Mouse (Mus musculus) lung, adult 2 months (tissue): ENCODE measurements around the gene Hypk.
A peak's percentile ranks its signal among the peaks of the same experiment; 100 is the strongest.

ENCODE experiments used
- CTCF ChIP-seq: fragments of 200-500 bp; IDR thresholded peaks from 2 replicates; pipeline ENCODE4 v1.5.1; 2011; ENCODE audit warnings: mild to moderate bottlenecking, low read length, control low read depth; ENCODE audit not compliant: insufficient read depth
- POLR2A ChIP-seq: fragments of 200-500 bp; IDR thresholded peaks from 2 replicates; pipeline ENCODE4 v1.6.1; 2011; ENCODE audit warnings: low read depth, mild to moderate bottlenecking, control low read depth, low read length, borderline replicate concordance; ENCODE audit errors: extremely low read depth

DNA sequence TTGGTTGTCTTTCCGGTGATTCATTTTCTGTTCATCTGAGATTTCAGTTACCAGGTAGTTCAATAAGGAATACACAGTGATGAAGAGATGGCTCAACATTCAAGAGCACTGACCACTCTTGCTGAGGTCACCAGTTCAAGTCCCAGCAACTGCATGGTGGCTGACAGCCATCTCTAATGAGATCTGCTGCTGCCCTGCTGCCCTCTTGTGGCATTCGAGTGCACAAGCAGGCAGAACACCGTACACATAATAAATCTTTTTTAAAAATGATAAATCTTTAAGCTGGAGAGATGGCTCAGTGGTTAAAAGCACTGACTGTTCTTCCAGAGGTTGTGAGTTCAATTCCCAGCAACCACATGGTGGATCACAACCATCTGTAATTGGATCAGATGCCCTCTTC lies 27.4 kb downstream of the Hypk start:
- TF ChIP-seq CTCF: peak; percentile 80
- TF ChIP-seq POLR2A: no peak
